Mouse (Mus musculus) ES-E14 (cell line): ENCODE results near the gene Psmg4.

Source experiments
- CHD2 ChIP-seq: IDR thresholded peaks from 2 replicates; pipeline ENCODE4 v1.6.1; 2014; ENCODE audit warnings: mild to moderate bottlenecking, low read depth, low read length, inconsistent platforms
- MAFK ChIP-seq: IDR thresholded peaks from 2 replicates; pipeline ENCODE4 v1.6.1; 2014; ENCODE audit warnings: mild to moderate bottlenecking, low read depth, low read length, inconsistent platforms; ENCODE audit not compliant: insufficient read depth
- ZC3H11A ChIP-seq: IDR thresholded peaks from 2 replicates; pipeline ENCODE4 v1.6.1; 2012; ENCODE audit warnings: low read depth, mild to moderate bottlenecking, inconsistent platforms, low read length, borderline replicate concordance
- ZNF384 ChIP-seq: IDR thresholded peaks from 2 replicates; pipeline ENCODE4 v1.6.1; 2012; ENCODE audit warnings: low read depth, low read length, inconsistent platforms

- TF ChIP-seq ZNF384 (no peak), CHD2 (no peak), MAFK (no peak), ZC3H11A (no peak)
These were observed 32.9 kb downstream of the Psmg4 start for GRCm38 (mm10) chr13:34195676-34196075.
